Mouse (Mus musculus) frontal cortex, postnatal 25 days (tissue): ENCODE measurements around the gene Myo16.

Source experiments
- DNase-seq, 2 experiments: peaks; one replicate each; pipeline ENCODE4 v3.0.0; 2022; ENCODE audit warnings: low spot score in 2 of 2

The Myo16 gene

DNA sequence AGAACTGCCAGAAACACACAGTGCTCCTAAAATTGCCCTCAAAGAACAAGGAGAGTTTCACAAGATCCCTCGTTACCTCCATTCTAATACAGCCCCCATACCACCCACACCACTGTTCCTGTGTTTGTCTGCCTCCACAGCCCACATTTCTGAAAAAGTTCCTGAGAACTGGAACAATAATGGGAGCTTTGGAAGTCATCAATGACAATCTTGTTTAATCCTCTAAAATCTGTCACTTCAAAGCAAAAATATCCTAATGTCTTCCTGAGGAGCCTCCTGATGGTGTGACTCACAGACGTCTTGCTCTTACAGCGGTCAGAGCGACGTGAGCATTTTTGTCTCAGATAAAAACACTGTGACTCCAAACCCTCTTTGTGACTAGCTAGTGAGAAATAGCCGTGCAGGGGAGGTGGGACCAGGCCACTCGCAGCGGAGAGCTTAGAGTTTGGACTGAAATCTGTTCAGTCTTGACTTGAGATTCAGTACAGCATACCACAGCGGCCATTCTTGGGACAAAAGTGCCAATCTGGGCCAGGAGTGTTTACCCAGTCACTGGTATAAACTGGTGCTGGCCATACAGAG lies 394.4 kb downstream of the Myo16 start:
- DNase-seq: no peak

DNA sequence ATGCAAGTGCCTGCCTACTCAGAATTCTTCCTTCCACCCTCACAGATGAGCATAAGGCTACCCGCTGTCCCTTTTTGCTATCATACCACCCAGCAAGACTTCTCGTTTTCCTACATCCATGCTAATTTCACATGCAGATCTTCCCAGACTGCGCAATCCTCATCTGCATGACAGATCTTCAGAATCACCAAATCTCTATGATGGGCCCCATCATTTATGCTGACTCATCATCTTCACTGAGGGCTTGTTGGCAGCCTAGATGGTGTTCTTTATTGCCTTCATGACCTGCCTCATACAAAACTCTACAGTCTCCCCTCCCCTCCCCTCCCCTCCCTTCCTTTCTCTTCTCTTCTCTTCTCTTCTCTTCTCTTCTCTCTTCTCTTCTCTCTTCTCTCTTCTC lies 395.7 kb downstream of the Myo16 start:
- DNase-seq: no peak

DNA sequence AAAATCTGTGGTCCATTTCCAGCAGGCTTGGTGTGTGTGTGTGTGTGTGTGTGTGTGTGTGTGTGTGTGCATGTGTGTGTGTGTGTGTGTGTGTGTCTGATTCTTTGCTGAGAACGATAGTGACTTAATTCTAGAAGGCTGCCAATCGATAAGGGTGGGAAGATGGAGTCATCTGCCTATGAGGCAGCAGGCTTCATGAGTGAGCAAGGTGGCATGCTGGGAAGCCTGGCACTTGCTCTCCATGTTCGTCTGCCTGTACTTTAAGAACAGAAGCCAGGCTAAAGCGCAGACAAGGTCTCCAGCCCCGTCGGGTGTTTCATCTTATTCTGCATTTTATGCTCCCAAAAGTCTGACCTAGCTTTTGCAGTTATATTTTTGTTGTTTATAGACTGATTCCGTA lies 404.2 kb downstream of the Myo16 start:
- DNase-seq: no peak

DNA sequence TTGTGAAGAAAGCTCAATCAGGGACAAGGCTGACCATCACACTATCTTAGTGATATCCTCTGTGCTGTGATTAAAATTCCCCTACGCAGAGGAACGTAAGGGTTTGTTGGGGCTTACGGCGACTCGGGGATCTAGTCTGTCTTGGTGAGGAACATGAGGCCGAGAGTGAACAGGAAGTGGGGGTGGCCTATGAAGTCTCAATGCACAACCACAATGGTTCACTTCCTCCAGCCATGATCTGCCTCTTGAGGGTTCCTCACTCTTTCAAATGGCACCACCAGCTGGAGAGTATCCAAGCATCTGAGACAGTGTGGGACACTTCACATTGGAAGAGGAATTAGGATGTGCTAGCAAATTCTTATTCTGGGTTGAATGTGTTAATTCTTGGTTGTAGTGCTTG lies 405.8 kb downstream of the Myo16 start:
- DNase-seq: no peak

DNA sequence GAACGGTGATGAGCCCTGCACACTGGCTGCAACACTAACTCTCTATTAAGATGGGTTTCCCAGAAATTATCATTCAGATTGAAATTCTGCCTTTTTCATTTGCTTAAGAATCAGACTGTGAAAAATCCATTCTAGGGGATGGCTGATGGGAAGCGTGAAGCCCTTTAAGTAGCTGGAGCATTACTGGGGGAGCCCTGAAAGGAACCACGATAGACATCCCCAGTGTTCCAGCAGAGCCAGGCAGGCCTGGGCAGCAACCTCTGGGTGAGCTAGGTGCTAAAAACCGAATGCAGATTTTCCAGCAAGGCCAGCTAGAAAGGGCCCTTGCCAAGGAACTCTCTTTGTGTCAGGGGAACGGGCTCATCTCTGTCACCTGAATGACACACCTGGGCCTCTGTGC lies 407.9 kb downstream of the Myo16 start:
- DNase-seq: no peak

DNA sequence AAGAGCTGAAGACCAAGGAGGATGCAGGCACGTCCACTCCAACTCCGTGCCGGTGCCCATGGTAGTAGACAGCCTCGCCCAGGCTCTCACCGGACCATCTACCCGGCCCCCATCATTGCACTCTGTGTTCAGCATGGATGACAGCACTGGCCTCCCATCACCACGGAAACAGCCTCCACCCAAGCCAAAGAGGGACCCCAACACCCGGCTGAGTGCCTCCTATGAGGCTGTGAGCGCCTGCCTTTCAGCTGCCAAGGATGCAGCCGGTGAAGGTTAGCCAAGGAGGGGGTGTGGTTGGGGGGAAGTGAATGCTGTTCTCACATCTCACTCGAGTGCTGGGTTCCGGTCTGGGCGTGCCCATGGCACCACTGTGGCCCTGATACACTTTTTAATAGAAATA lies 408.3 kb downstream of the Myo16 start:
- no peak for DNase-seq

DNA sequence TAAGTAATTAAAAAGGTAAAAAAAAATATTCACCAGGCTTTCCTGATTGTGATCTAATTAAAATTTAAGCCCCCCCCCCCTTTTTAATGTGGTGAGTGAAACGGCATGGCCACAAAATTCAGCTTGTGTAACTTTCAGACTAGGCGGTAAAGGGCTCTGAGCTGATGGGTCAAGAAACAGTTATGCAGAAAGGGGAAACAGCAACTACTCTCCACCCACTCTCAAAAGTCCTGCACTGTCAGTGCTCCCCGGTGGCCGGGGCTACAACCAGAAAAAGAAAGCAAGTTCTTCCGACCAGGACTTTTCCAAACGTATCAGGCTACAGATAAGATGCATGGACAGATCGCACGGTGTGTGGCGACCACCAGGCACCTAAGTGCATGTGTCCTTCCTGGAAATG lies 408.9 kb downstream of the Myo16 start:
- no peak for DNase-seq

DNA sequence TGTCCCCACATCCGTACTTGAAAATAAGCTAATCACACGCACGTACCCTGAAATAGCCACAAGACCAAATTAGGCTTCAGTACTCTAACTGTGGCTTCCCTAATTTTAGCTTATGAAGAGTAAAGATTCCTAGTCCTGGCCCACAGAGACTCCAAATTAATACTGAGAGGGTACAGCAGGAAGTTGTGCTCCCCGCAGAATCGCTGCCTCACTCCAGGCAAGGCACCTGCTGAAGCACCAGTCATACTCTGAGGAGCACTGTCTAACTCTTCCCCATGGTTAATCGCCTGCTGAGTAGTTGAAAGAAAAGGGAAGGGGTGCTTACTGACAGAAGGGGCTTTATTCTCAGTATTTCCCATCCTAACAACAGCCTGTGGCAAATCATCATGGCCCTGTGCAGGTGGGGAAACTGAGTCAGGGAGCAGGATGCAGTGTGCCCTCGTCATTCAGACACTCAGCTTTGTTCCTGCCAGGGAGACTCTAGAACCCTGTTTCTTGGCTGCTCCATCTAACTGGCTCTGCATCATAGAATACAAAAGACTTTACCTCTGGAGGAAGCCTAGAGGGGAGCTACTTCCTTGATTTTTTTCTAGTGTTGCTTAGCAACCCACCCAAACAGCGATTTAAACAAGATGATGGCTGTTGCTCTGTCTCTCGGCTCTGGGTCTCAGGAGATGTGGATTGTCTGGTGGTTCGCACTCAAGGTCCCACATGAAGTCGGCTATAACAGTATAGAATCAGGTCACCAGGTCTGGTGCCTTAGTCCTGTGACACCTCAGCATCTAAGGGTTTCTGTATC lies 411.7 kb downstream of the Myo16 start:
- no peak for DNase-seq

DNA sequence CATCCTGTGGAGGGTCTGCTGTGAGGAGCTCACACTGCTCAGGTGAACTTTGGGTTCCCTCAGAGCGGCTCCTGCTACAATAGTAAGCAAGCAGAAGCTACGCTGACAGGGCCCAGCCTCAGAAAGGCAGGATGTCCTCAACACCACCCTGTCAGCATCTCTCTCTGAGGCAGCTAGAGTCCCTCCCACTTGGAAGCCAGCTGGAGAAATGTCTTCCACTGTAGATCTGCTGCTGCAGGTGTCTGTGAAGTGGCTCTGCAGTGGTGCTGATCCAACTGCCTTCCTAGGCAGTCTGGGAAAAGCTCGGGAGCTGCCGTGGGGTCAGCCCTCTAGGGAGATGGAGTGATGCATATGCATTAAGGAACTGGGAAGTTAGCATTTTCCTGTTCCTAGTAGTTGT lies 414.7 kb downstream of the Myo16 start:
- DNase-seq: no peak

DNA sequence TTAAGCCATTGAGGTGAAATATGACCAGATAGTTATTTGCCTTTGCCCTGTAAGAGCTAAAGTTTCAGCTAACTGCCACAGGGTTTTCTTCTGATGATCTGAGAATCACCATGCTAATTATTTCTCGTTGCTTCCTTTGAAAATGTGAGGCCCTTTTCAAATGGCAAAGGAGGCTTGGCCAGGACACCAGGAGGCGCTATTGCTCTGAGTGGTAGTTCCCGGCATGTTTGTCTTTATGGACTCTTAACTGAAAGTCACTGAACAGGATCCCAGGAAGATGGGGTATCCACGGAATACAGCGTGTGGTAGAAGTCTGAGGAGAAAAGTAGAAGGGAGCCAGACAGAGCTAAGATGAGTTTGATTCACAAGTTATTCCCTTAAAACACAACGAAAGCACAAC lies 420.4 kb downstream of the Myo16 start:
- DNase-seq: peak; percentile 65 to 71

DNA sequence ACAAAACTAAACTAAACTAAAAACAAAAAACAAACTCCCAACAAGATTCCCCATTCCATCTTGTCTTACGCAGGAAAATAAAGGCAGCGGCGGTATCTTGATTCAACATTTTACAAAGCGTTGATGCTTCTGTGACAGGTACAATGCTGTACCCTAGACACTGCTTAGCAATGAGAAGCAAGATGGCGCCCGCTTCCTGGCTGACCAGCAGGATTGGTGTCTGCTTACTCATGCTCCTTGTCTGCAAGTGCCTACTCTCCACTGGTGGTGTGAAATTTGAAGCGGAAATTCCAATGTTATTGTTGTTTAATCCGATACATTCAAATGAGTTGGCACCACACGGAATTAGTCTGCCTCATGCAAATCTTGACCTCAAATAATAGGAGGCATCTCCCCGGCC lies 421.5 kb downstream of the Myo16 start:
- DNase-seq: no peak

DNA sequence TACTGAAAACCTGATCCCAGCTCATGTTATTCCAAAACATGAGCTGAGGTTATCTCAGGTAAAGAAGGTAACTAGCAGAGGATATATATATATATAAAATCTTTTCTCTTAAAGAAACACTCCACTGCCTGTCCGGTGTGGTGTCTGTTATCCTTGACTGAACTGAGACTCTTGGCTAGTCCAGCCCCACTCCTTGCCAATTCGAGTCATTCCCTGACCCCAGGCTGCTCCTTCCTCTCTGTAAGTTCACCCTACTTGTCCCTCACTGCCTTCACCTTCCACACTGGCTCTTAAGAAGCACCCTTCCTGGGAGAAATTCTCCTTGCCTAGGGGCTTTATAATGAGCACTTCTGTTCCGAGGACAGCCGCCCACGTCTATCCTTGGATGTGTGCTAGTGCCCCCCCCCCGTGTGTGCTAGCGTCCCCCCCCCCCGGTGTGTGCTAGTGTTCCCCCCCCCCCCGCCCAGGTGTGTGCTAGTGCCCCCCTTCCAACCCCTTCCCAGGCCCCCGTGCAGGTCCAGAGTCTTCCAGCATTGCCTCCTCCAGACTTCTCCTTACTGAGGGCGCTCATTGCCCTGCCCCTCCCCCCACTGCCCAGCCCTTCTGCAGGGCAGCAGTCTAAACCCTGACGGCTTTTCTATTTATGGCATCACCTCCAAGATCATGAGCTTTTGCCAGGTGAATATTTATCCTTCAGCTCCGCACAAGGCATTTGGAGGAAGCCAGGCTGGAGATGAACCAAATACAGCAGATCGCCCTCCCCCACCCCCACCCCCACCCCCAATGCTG lies 433.4 kb downstream of the Myo16 start:
- DNase-seq: no peak

DNA sequence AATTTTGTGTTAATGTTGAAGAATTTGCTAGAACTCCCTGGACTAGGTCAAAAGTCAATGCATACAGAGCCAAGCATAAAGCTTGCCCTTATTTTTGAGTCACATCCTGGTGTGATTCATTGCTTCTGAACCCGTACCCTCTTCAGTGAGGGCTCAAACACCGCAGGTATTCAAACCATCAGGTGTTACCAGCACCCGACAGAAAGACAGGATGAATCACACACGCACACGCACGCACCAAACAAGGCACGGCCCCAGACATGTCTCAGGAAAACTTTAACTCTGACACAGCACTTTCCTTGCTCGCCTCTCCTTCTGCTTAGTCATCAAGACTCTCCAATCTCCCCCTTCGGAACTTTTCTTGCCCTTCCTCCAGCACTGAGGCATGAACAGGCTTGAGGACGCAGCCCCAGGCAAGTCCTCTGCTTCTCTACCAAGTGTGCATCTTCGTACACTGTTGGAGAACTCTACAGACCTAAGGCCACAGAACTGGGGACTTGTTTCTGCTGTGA lies 435.8 kb downstream of the Myo16 start:
- DNase-seq: no peak

DNA sequence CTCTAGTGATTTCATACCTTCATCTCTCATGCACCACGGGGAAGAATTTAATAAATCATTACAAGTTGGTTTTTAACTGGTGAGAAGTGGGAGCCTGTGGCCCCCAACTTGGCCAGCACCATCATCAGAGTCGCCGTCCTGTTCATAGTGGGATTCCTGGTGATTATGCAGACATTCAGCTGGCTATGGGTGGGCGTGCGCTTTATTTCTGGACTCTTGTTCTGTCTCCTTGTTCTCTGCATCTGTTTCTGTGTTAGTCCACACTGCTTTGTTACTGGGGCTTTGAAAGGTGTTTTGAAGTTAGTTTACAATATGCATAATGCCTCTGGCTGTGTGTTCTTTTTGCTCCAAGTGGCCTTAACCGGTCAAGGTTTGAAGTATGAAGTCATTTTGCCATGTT lies 439.2 kb downstream of the Myo16 start:
- DNase-seq: no peak

DNA sequence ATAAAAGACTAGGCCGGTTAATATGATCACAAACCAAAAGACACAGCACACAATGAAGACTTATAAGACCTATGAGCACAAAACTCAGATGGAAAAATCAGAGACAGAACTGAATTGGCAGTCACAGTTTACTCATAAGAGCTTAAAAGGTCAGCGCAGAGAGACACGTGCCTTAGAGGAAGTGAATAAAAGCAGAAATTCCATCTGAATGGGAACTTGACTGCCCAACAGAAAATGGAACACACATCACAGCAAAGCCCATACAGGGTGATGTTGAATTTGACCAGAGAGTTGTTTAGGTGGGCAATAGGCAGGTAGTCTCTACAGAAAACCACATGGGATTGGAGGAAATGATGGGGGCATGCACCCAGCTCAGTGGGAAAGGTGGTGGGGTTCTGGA lies 442.6 kb downstream of the Myo16 start:
- DNase-seq: no peak

DNA sequence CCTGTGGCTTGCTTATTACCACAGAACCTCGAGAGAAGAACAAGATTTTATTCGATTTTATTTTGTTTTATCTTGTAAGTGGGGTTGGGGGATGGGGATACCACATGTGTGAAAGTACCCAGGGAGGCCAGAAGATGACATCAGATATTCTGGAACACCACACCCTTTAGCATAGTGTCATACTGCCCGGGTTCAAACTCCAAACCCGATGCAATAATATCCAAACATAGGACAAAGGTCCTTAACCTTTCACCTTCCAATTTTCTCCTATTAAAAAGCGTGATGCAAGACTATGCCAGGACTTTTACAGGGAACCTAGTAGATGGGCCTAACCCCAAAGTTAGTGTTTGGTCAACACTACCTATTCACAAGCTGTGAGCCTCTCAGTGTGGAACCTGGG lies 443.9 kb downstream of the Myo16 start:
- no peak for DNase-seq

DNA sequence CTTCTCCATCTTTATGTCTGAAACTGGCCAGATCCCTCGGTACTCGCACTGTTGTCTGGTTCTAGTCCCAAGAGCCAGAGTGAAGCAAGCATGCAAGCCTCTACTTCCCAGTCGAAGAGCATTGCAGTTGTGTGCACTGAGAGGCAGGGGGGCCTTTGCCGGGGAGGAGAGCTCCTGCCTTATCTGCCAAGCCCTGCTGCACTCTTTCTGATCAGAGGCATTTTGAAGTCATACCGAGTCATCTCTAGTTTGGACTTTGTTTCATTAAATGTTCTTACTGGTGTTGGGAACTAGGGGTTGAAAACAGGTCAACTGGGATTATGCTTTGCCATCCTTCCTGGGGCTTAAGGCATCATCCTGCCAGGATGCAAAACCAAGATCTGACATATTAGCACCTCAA lies 445.2 kb downstream of the Myo16 start:
- DNase-seq: no peak

DNA sequence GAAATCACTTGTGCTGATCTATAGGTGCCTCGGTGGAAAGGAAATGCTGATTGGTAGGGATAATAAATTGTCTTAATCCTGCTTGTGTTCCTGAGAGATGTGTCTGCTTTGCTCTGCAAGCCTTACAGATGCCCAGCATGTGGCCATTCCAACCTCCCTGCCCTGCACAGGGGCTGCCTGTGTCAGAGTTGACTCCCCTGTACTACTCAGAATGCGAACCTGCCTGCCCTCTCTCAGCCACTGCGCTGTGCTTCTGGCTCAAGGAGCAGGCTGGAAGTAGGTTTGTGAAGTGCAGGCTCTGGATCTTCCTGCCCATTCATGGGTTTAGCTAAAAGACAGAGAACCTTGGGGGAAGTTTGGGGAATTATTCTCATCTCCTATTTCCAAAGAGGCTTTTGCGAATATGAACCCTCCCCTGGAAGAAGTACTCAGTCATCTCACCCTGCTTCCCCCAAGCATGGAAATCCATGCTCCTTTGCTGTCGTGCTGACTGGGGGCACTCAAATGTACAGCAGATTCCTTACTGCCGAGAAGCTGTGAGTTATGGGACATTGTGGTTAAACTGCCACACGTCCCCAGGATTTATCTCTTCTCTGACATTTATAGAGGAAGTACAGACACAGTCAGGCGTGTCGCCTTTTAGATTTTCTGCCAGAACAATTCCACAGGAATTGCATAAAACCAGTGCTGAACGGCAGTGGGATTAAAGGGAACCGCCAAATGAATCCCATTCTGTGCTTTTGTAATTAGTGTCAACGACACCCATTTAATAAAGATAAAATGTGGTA lies 452.5 kb downstream of the Myo16 start:
- no peak for DNase-seq

DNA sequence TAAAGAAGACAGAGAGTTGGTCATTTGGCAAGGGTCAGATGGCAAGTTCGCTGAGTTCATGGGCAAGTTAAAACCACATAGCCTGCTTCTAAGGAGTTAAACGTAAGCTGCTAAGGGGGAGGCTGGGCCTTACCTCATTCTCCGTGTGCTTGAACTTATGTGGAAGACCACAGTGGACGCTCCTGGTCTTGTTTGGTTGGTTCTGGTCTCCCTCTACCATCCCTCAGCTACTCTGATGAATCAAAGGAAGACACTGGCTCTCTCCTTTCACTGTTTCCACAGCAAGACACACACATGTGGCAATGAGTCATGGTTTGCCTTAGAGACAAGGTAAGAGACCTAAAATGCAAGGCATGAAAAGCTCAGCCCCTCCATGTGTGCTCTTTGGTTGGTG lies 453.1 kb downstream of the Myo16 start:
- no peak for DNase-seq

DNA sequence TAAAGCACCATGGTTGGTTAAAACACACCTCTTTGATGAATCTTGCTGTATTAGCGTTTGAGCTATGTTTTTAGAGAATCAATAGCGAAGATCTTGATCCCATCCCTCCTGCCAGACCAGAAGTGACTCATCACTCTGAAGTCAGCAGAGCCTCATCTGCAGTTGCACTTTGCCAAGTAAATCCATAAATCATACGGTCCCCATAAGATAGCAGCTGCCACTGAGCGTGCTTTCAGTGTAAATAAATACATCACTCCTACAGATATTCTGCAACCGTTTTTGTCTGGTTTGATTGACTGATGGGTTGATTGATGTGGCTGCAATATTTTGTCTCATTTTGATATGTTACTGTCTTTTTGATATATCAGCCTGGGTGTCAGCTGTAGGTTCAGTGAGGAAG lies 457.9 kb downstream of the Myo16 start:
- no peak for DNase-seq

DNA sequence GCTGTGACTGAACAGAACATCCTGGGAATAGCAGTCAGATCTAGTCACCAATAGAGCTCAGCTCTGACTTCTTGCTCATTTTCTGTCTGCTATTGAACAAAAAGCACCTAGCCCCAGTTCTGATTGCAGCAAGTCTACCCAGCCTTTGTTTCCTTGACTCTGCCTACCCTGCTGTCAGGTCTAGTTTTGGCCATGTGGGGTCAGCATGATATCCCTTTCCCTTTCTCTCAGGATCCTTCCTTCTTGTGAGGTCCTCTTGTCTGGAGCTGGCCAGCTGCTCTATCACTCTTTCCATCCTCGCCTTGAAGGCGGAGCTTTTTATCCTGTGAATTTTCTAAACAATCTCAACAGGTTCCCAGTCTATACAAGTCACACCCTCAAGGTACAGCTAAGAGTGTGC lies 459.7 kb downstream of the Myo16 start:
- DNase-seq: no peak

DNA sequence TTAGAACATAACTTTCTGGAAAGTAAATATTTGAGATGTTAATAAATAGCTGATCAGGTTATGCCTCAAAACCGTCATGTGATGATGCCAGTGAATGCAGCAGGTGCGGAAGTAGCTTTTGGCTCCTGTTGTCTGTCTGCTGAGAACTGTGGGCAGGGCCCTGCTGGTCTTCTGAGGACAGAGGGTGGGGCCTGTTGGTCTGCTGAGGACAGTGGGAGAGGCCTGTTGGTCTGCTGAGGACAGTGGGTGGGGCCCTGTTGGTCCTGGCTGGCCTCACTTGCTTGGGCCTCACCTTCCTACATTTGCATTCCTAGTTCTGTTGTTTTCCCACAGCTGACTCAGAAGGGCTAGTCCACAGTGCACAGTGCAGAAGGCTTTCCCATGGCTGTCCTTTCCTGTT lies 466.0 kb downstream of the Myo16 start:
- DNase-seq: no peak
